Mouse (Mus musculus) stomach, postnatal 0 days (tissue): Measurements from ENCODE around the gene Cmya5.
"Not testable (repeated sequence)": the region's sequence is repeated elsewhere in the genome, so short reads cannot be mapped to it uniquely, and the experiment has no call there.

Source experiments
- CTCF ChIP-seq: IDR thresholded peaks from 2 replicates; pipeline ENCODE4 v1.5.1; 2016; ENCODE audit warnings: antibody characterized with exemption, low read depth, mild to moderate bottlenecking, moderate library complexity
- EP300 ChIP-seq: optimal IDR thresholded peaks from 2 replicates; pipeline ENCODE3; 2016; ENCODE audit warnings: antibody characterized with exemption

- TF ChIP-seq CTCF, EP300: not testable (repeated sequence)
Measured at GRCm38 (mm10) chr13:93187792-93188191, 43.3 kb upstream of the Cmya5 start.
